Mouse (Mus musculus) hindbrain, embryonic 16.5 days (tissue): Measurements from ENCODE around the gene Cep152. TPM values are rescaled to one million over a fixed set of nuclear protein-coding genes. Genes with fewer than 3 reads are reported as not detected.

Source experiments
- ATAC-seq: fragments of 200-750 bp; cut with Nextera tagmentation; 2 replicates; pipeline ENCODE4 v1.8.0; 2017; ENCODE audit warnings: moderate TSS enrichment, moderate library complexity
- H3K27ac ChIP-seq: fragments of 300-500 bp; sonication (generic); 2 replicates; pipeline ENCODE4 v1.5.1; 2014; ENCODE audit warnings: low read depth, mild to moderate bottlenecking, control low read depth, low read length, moderate library complexity
- H3K27me3 ChIP-seq: fragments of 300-500 bp; sonication (generic); replicated peaks from 2 replicates; pipeline ENCODE4 v1.6.1; 2014; ENCODE audit warnings: low read length; ENCODE audit not compliant: control insufficient read depth, insufficient read depth
- H3K36me3 ChIP-seq: fragments of 300-500 bp; sonication (generic); 2 replicates; pipeline ENCODE4 v1.6.1; 2014; ENCODE audit warnings: mild to moderate bottlenecking, low read length, moderate library complexity, mixed read lengths; ENCODE audit not compliant: control insufficient read depth, insufficient read depth
- H3K4me1 ChIP-seq: fragments of 300-500 bp; sonication (generic); 2 replicates; pipeline ENCODE4 v1.6.1; 2014; ENCODE audit warnings: low read depth, low read length; ENCODE audit not compliant: control insufficient read depth, insufficient read depth
- H3K4me2 ChIP-seq: fragments of 300-500 bp; sonication (generic); 2 replicates; pipeline ENCODE4 v1.6.1; 2014; ENCODE audit warnings: mild to moderate bottlenecking, low read length, control low read depth, moderate library complexity
- H3K4me3 ChIP-seq: fragments of 300-500 bp; sonication (generic); 2 replicates; pipeline ENCODE4 v1.5.1; 2014; ENCODE audit warnings: mild to moderate bottlenecking, low read length, control low read depth, moderate library complexity
- H3K9ac ChIP-seq: fragments of 300-500 bp; sonication (generic); 2 replicates; pipeline ENCODE4 v1.6.1; 2014; ENCODE audit warnings: low read depth, mild to moderate bottlenecking, control low read depth, low read length, moderate library complexity
- H3K9me3 ChIP-seq: fragments of 300-500 bp; sonication (generic); 2 replicates; pipeline ENCODE4 v1.6.1; 2014; ENCODE audit warnings: mild to moderate bottlenecking, low read length, moderate library complexity; ENCODE audit not compliant: control insufficient read depth
- WGBS: fragments of 180-500 bp; shearing (Covaris S2); extraction: QIAGEN DNeasy Blood & Tissue Kit; methylation state at CpG from one replicate; pipeline ENCODE4 v1.1.7; 2014; 5-methylcytosine and 5-hydroxymethylcytosine counted together
- polyA plus RNA-seq: library from polyadenylated mRNA; unstranded; fragments of >200 nt; fragmentation: Nextera tagmentation; extraction: Ambion mirVana; gene quantifications from 2 replicates; pipeline ENCODE4 v1.2.1, GENCODE M21; 2015

Gene Cep152
- 2.4 and 3.0 TPM in 2 replicates for polyA plus RNA-seq

DNA sequence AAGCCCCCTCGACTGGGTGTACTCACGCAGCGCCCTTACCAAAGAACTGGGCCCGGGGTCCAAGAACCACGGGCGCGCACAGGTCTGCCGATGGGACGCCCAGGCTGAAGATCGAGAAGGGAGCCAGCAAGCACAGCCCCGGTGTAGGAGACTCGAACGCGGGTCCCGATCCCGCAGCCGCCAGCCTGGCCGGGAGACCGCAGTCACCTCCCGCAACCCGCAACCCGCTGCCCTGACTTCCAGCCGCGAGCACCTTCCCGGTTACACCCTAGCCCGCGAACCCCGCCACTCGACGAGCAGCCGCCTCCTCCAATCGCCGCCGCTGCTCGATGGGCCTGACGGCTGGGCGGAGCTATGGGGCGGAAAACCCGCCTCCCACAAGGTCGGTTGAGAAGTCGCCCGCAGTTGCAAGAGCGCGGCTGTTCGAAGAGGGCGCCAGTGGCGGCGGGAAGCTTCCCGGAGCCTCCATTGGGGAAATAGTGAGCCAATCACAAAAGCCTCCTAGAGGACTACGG is at the start of gene Cep152:
Gene Cep152 (minus strand): TSS at position 277 of the 515 bp plus-strand sequence.
- no peaks in the 10 kb centered on the region for H3K27me3 ChIP-seq
- ATAC-seq: peak; percentile 100
- under 1% methylated on average over 50 of the region's 50 CpGs for WGBS
- H3K4me3 ChIP-seq: peak within 1 kb of the TSS; percentile 93
- H3K36me3 ChIP-seq: no peaks in the 10 kb centered on the region
- peaks cover 11% of the 10 kb centered on the region for H3K4me1 ChIP-seq
- peak within 1 kb of the TSS; percentile 77 for H3K9ac ChIP-seq
- H3K9me3 ChIP-seq: no peaks in the 10 kb centered on the region
- H3K27ac ChIP-seq: peak within 1 kb of the TSS; percentile 44; the same call in 1 of the 2 replicates
- H3K4me2 ChIP-seq: peak within 1 kb of the TSS; percentile 76

DNA sequence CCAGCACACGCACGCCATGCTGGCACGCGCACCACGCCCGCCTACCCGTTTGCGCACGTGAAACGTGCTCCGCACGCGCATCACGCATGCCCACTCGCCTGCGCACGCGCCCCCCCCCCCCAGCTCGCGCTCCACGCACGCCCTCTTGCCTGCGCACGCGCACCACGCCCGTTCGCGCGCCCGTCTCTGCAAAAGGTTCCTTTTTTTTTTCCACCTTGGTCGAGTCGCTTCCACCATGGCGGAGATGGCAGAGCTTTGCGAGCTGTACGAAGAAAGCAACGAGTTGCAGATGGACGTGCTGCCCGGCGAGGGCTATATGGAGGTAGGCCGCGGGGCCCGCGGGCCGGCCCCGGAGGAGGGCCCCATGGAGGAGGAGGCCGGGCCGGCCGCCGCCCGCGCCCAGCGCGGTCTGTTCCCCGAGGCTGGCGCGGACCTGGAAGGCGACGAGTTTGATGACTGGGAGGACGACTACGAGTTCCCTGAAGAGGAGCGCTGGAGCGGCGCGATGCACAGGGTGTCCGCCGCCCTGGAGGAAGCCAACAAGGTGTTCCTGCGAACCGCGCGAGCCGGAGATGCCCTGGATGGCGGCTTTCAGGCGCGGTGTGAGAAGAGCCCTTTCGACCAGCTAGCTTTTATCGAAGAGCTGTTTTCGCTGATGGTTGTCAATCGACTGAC is 48.2 kb upstream of the Cep152 start, which contains the start of gene Eid1:
Gene Eid1 (plus strand): TSS at position 139 of the 675 bp plus-strand sequence.
- 0% methylated on average over 44 of the region's 79 CpGs for WGBS
- ATAC-seq: peak; percentile 97

DNA sequence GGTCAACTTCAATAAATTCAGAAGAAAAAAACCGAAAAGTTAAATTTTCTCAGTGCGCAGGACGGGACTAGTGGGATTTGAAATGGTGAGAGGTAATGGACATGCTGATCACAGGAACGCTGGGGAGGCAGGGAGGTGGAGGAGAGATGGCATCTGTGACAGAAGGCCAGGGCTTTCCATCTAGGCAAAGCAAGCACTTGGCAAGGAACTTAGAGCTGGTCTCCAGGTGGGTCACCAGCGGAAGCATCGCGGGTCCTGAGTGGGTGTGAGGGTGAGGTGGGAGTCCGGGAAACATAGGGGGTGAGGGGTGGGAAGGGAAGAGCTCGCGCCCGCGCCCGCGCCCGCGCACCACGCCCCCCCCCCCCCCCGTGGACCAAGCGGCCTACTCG is 47.6 kb upstream of the Cep152 start:
- Histone ChIP-seq H3K9me3 (no peaks in the 10 kb centered on the region), H3K4me3 (peak overlapping the region; percentile 56), H3K36me3 (no peaks in the 10 kb centered on the region), H3K27me3 (no peaks in the 10 kb centered on the region), H3K9ac (peak overlapping the region; percentile 81), H3K27ac (peak overlapping the region; percentile 84), H3K4me2 (peak overlapping the region; percentile 69), H3K4me1 (peaks cover 10% of the 10 kb centered on the region)
- ATAC-seq: no peak; the same call in 1 of the 2 replicates
- WGBS: 28% methylated on average over 7 of the region's 20 CpGs

More for the DNA sequence above, 48.2 kb upstream of the Cep152 start, which contains the start of gene Eid1:
- peak within 1 kb of the TSS; percentile 56 for H3K4me3 ChIP-seq
- H3K4me2 ChIP-seq: peak within 1 kb of the TSS; percentile 69
- H3K9me3 ChIP-seq: no peaks in the 10 kb centered on the region
- H3K4me1 ChIP-seq: peaks cover 10% of the 10 kb centered on the region
- no peaks in the 10 kb centered on the region for H3K27me3 ChIP-seq
- no peaks in the 10 kb centered on the region for H3K36me3 ChIP-seq
- H3K9ac ChIP-seq: peak within 1 kb of the TSS; percentile 81
- peak within 1 kb of the TSS; percentile 92 for H3K27ac ChIP-seq

DNA sequence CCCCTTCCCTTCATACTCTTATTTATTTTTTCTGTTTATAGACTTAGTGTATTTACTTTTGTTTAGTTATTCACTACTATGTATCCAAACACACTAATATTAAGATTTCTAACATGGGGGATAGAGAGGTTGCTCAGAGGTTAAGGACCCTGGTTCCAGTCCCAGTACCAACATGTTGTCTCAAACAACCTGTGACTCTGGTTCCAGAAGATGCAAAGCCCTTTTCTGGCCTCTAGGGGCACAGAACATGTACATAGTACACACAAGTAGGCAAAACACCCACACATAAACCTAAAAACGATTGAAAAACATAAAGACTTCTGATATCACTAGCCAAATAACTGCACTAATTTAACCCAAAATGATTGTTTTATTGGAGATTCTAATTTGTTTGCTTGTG is 45.9 kb upstream of the Cep152 start:
- Histone ChIP-seq H3K27me3 (no peaks in the 10 kb centered on the region), H3K27ac (no peak overlapping the region), H3K4me1 (peaks cover 10% of the 10 kb centered on the region), H3K9me3 (no peaks in the 10 kb centered on the region), H3K4me2 (no peak overlapping the region), H3K9ac (no peak overlapping the region), H3K36me3 (no peaks in the 10 kb centered on the region), H3K4me3 (no peak overlapping the region)
- WGBS: 64% methylated on average over 1 of the region's 1 CpGs
- ATAC-seq: no peak

DNA sequence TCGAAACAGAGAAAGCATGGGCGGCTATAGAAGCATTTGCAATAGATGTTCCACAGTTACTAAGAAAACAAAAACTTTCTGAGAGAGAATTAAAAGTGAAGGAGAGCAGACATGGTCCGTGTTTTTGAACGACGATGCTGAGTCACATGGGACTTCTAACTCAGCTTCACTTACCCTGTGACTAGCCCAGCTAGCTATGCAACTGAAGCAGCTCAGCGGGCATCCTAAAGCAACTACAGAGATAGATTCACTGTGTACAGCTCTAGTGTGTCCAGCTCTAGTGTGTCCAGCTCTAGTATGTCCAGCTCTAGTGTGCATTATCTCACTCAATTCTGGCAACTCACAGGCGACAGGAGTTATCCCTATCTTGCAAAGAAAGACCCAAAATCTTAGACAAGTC is 42.8 kb upstream of the Cep152 start:
- WGBS: 93% methylated on average over 7 of the region's 7 CpGs
- no peak for ATAC-seq

DNA sequence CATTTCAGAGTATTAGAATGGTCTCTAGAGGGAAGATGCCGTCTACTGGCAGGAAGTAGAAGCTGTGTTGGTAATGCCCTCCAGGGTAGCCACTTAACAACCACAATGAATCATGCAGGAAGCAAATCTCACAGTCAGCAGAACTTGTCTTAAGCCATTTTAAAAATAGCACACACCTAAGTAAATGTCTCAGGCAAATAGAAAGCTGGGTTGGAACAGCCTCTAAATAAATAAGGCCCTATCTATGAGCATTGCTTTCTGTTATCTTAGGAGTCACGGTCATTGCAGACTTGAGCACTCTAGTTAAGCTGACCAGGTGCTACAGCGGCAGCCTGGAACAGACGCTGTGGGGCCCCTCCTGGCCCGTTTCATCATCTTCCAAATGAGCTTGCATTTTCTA is 42.3 kb upstream of the Cep152 start:
- Histone ChIP-seq H3K36me3 (no peaks in the 10 kb centered on the region), H3K4me1 (no peaks in the 10 kb centered on the region), H3K27ac (no peak overlapping the region), H3K27me3 (no peaks in the 10 kb centered on the region), H3K9ac (no peak overlapping the region), H3K9me3 (no peaks in the 10 kb centered on the region), H3K4me3 (no peak overlapping the region), H3K4me2 (no peak overlapping the region)
- 65% methylated on average over 5 of the region's 5 CpGs for WGBS
- no peak for ATAC-seq

More for the DNA sequence above, 42.8 kb upstream of the Cep152 start:
- Histone ChIP-seq H3K4me3 (no peak overlapping the region), H3K9me3 (no peaks in the 10 kb centered on the region), H3K36me3 (no peaks in the 10 kb centered on the region), H3K9ac (no peak overlapping the region), H3K4me1 (no peaks in the 10 kb centered on the region), H3K4me2 (no peak overlapping the region), H3K27ac (no peak overlapping the region), H3K27me3 (no peaks in the 10 kb centered on the region)

DNA sequence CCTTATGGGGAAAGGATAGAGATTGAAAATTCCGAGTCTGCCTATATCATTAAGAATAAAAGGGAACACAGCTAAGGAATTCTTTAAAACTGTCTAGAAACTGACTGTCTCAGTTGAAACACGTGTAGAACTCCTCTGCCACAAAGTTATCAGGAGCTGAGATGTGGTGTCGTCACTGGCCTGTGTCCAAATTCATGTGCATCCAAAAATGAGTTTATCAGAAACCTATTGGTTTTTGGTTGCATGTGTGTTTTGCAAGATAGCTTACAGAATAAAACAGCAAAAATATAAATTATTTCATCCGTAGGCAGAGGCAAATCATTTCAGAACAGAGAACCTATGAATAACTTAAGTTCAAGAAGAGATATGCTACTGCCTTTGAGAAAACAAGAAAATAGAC is 41.8 kb upstream of the Cep152 start:
- Histone ChIP-seq H3K4me2 (no peak overlapping the region), H3K9me3 (no peaks in the 10 kb centered on the region), H3K4me1 (no peaks in the 10 kb centered on the region), H3K27me3 (no peaks in the 10 kb centered on the region), H3K36me3 (no peaks in the 10 kb centered on the region), H3K4me3 (no peak overlapping the region), H3K27ac (no peak overlapping the region), H3K9ac (no peak overlapping the region)
- whole genome bisulfite sequencing: 79% methylated on average over 4 of the region's 4 CpGs
- no peak for ATAC-seq

DNA sequence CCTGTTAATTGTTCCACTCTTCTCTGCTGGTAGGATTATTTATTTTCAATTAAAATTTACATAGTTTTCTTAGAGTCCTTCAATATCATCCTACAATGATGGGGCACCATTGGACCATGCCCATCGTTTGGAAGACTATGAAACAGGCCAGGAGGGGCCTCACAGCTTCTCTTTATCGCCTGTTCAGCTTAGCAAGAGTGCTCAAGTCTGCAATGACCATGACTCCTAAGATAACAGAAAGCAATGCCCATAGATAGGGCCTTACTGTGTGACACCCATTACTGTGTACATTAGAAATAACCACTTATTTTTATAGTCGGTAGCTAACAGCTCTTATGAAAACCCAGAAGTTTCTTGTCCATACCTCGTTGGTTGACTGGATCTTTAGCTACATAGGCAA is 41.0 kb upstream of the Cep152 start:
- no peak overlapping the region for H3K4me3 ChIP-seq
- H3K4me2 ChIP-seq: no peak overlapping the region
- H3K27me3 ChIP-seq: no peaks in the 10 kb centered on the region
- WGBS: 90% methylated on average over 4 of the region's 4 CpGs
- no peaks in the 10 kb centered on the region for H3K36me3 ChIP-seq
- no peak overlapping the region for H3K9ac ChIP-seq
- ATAC-seq: no peak
- H3K4me1 ChIP-seq: no peaks in the 10 kb centered on the region
- H3K9me3 ChIP-seq: no peaks in the 10 kb centered on the region
- no peak overlapping the region for H3K27ac ChIP-seq

DNA sequence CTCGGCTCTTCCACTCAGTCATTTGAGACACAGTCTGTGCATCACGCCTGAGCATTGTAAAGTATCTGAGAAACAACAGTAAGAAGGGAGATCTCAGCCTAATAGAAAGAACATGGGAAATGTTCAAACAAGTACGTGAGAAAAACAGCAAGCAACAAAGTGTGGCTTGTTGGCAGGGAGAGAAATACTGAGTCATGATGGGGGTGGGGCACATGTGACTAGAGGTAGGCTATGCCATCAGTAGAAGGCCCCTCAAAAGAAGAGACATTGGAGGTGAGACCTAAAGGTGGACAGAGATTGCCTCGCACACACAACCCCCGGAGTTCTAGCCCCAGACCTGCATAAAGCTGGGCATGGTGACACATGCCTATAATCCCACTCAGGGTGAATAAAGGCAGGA is 40.3 kb upstream of the Cep152 start:
- Histone ChIP-seq H3K9me3 (no peaks in the 10 kb centered on the region), H3K4me1 (peaks cover 5% of the 10 kb centered on the region), H3K4me2 (no peak overlapping the region), H3K4me3 (no peak overlapping the region), H3K9ac (no peak overlapping the region), H3K36me3 (no peaks in the 10 kb centered on the region), H3K27ac (no peak overlapping the region), H3K27me3 (no peaks in the 10 kb centered on the region)
- ATAC-seq: no peak
- WGBS: 93% methylated on average over 5 of the region's 5 CpGs
